Mouse (Mus musculus): Measurements from ENCODE around the gene Slc25a26. TPM values are rescaled to one million over a fixed set of nuclear protein-coding genes. Genes with fewer than 3 reads are reported as not detected.

Gene Slc25a26
- polyA plus RNA-seq, 1 experiment from 2014 or later, result 9.3 TPM

DNA sequence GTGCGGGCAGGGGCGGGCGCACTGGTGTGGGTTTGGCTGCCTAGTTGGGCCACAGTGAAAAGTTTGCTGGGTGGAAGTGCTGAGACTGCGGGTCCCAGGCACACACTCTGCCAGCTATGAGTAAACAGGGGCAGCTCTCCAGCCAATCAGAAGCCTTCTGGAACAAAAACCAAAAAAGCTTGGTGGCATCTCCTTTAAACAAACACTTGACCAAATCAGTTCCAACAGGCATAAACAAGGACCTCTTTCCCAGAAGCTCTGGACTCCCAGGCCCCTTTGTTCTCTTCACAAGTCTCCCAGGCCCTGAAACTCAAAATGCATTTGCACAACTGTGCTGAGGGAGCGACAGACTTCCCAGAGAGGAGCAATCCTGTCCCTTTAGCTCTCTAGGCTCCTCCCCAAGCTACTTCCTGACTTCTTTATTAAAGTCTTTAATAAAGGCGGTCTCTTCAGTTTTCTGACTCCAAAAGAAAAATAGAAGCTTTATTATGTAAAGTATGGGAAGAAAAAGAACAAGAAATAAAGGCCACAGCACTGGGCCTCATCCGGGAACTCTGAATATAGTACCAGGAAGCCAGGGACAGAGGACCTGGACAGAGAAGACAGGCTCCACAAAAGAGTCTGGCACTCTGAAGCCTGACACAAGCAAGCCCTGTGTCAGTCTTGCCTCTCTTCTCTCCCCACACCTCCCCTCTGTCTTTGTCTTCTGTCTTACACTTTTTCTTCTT, 131.1 kb downstream of the Slc25a26 start:
- H3K4me1 ChIP-seq (replicated peaks; ENCODE audit: control insufficient read depth, insufficient read depth, low read length), result peaks cover 13% of the 10 kb centered on the region

GRCm38 (mm10) chr6:94631779-94632082, 131.6 kb downstream of the Slc25a26 start:
- H3K27ac ChIP-seq (ENCODE audit: low read depth, low read length), result peak overlapping the region; percentile 86
- peak; percentile 53 for ATAC-seq (ENCODE audit: low FRiP score)
- H3K9ac ChIP-seq (ENCODE audit: low read depth, low read length), result no peak overlapping the region

More for the DNA sequence above, 131.1 kb downstream of the Slc25a26 start:
- no peaks in the 10 kb centered on the region for H3K27me3 ChIP-seq (ENCODE audit: control insufficient read depth, insufficient read depth, low read length)
- ATAC-seq (ENCODE audit: low FRiP score) (peak; percentile 87), DNase-seq (ENCODE audit: low spot score) (peak; percentile 48)
- H3K9me3 ChIP-seq (ENCODE audit: control insufficient read depth, low read length), result no peaks in the 10 kb centered on the region
- peak overlapping the region; percentile 86 for H3K27ac ChIP-seq (ENCODE audit: low read depth, low read length)
- H3K4me2 ChIP-seq (replicated peaks; ENCODE audit: low read depth, low read length), result no peak overlapping the region
- H3K36me3 ChIP-seq (ENCODE audit: control insufficient read depth, insufficient read depth, low read length), result no peaks in the 10 kb centered on the region
- H3K9ac ChIP-seq (ENCODE audit: low read depth, low read length), result no peak overlapping the region
- H3K4me3 ChIP-seq (ENCODE audit: low read depth, low read length), result no peak overlapping the region
- 48% methylated on average over 7 of the region's 7 CpGs for WGBS

DNA sequence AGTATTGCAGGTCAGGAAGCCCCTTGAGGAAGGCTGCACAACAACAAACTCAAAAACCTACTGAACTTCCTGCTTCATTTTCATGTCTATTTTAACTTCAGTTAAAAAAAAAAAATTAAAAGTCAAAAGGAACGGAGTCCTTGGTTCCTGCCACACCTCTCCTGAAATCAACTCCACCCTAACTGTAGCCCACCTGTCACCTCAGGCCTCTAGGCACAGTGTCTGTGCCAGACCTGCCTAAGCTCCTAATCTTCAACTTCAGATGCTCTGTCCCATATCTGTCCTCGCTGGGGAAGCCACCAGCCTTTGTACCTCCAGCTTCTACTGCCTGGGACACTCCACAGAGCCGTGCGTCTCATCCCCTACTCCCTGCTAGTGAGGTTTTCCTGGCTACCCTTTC, 134.1 kb downstream of the Slc25a26 start:
- WGBS, result 90% methylated on average over 4 of the region's 4 CpGs
- H3K9me3 ChIP-seq (ENCODE audit: control insufficient read depth, low read length), result no peaks in the 10 kb centered on the region
- no peak overlapping the region for H3K4me2 ChIP-seq (replicated peaks; ENCODE audit: low read depth, low read length)
- H3K9ac ChIP-seq (ENCODE audit: low read depth, low read length), result no peak overlapping the region
- ATAC-seq (ENCODE audit: low FRiP score), result no peak
- no peak overlapping the region for H3K4me3 ChIP-seq (ENCODE audit: low read depth, low read length)
- no peak for DNase-seq (ENCODE audit: low spot score)
- no peak overlapping the region for H3K27ac ChIP-seq (ENCODE audit: low read depth, low read length)
- H3K36me3 ChIP-seq (ENCODE audit: control insufficient read depth, insufficient read depth, low read length), result no peaks in the 10 kb centered on the region
- H3K4me1 ChIP-seq (replicated peaks; ENCODE audit: control insufficient read depth, insufficient read depth, low read length), result peaks cover 7% of the 10 kb centered on the region
- no peaks in the 10 kb centered on the region for H3K27me3 ChIP-seq (ENCODE audit: control insufficient read depth, insufficient read depth, low read length)

More at GRCm38 (mm10) chr6:94631779-94632082, 131.6 kb downstream of the Slc25a26 start:
- H3K4me3 ChIP-seq (ENCODE audit: low read depth, low read length), result no peak overlapping the region
- no peaks in the 10 kb centered on the region for H3K27me3 ChIP-seq (ENCODE audit: control insufficient read depth, insufficient read depth, low read length)
- H3K4me2 ChIP-seq (replicated peaks; ENCODE audit: low read depth, low read length), result no peak overlapping the region
- peaks cover 13% of the 10 kb centered on the region for H3K4me1 ChIP-seq (replicated peaks; ENCODE audit: control insufficient read depth, insufficient read depth, low read length)
- no peak for DNase-seq (ENCODE audit: low spot score)
- H3K36me3 ChIP-seq (ENCODE audit: control insufficient read depth, insufficient read depth, low read length), result no peaks in the 10 kb centered on the region
- WGBS, result 51% methylated on average over 6 of the region's 6 CpGs
- H3K9me3 ChIP-seq (ENCODE audit: control insufficient read depth, low read length), result no peaks in the 10 kb centered on the region

DNA sequence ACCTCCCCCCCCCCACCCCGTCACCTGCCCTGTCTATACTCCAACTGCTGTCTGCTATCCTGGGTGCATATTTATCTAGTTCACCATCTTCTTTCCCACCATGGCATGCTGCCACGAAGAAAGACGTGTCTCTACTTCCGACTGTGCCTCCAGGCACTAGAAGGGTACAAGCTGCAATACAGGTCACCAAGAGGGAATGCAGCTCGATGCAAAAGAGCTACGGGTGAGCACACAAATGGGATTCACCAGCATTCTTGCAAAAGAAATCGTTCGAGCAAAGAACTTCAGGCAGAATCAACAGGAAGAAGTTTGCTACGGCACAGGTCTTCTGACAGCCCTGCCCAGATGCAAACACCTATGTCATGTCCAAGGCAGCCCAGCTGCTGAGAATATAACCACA, 134.6 kb downstream of the Slc25a26 start:
- no peak for ATAC-seq (ENCODE audit: low FRiP score)

DNA sequence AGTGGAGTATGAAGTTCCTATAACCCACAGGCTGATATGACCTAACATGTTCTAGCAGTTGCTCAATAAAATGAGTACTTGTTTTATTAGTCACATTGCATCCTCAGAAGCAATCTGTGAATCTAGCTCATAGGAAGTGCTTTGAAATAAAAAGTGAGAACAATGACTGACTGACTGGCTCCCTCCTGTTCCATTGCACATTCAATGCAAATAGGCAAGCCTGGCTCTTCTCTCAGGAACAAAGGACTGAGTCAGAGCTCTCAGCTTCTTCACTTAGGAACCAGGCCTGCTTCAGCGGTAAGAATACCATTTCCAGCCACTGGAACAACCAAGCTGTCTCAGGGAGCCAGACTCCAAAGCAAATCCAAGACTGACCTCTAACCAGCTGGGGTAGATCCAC, 135.2 kb downstream of the Slc25a26 start:
- Histone ChIP-seq H3K27me3 (ENCODE audit: control insufficient read depth, insufficient read depth, low read length) (no peaks in the 10 kb centered on the region), H3K9me3 (ENCODE audit: control insufficient read depth, low read length) (no peaks in the 10 kb centered on the region), H3K4me3 (ENCODE audit: low read depth, low read length) (no peak overlapping the region), H3K36me3 (ENCODE audit: control insufficient read depth, insufficient read depth, low read length) (no peaks in the 10 kb centered on the region), H3K4me1 (replicated peaks; ENCODE audit: control insufficient read depth, insufficient read depth, low read length) (peaks cover 7% of the 10 kb centered on the region), H3K4me2 (replicated peaks; ENCODE audit: low read depth, low read length) (no peak overlapping the region), H3K9ac (ENCODE audit: low read depth, low read length) (no peak overlapping the region), H3K27ac (ENCODE audit: low read depth, low read length) (no peak overlapping the region)
- DNase-seq (ENCODE audit: low spot score) (peak; percentile 22), ATAC-seq (ENCODE audit: low FRiP score) (no peak)
- 29% methylated on average over 1 of the region's 1 CpGs for WGBS

More for the DNA sequence above, 134.6 kb downstream of the Slc25a26 start:
- no peak for DNase-seq (ENCODE audit: low spot score)
- no peaks in the 10 kb centered on the region for H3K36me3 ChIP-seq (ENCODE audit: control insufficient read depth, insufficient read depth, low read length)
- no peak overlapping the region for H3K9ac ChIP-seq (ENCODE audit: low read depth, low read length)
- H3K4me2 ChIP-seq (replicated peaks; ENCODE audit: low read depth, low read length), result no peak overlapping the region
- peaks cover 7% of the 10 kb centered on the region for H3K4me1 ChIP-seq (replicated peaks; ENCODE audit: control insufficient read depth, insufficient read depth, low read length)
- WGBS, result 72% methylated on average over 9 of the region's 9 CpGs
- no peaks in the 10 kb centered on the region for H3K27me3 ChIP-seq (ENCODE audit: control insufficient read depth, insufficient read depth, low read length)
- no peak overlapping the region for H3K4me3 ChIP-seq (ENCODE audit: low read depth, low read length)
- H3K9me3 ChIP-seq (ENCODE audit: control insufficient read depth, low read length), result no peaks in the 10 kb centered on the region
- no peak overlapping the region for H3K27ac ChIP-seq (ENCODE audit: low read depth, low read length)

GRCm38 (mm10) chr6:94637024-94637434, 136.9 kb downstream of the Slc25a26 start:
- Histone ChIP-seq H3K27ac (ENCODE audit: low read depth, low read length) (no peak overlapping the region), H3K4me3 (ENCODE audit: low read depth, low read length) (no peak overlapping the region), H3K36me3 (ENCODE audit: control insufficient read depth, insufficient read depth, low read length) (no peaks in the 10 kb centered on the region), H3K4me2 (replicated peaks; ENCODE audit: low read depth, low read length) (no peak overlapping the region), H3K9ac (ENCODE audit: low read depth, low read length) (no peak overlapping the region), H3K27me3 (ENCODE audit: control insufficient read depth, insufficient read depth, low read length) (no peaks in the 10 kb centered on the region), H3K9me3 (ENCODE audit: control insufficient read depth, low read length) (no peaks in the 10 kb centered on the region), H3K4me1 (replicated peaks; ENCODE audit: control insufficient read depth, insufficient read depth, low read length) (peaks cover 2% of the 10 kb centered on the region; the same call in 1 of the 2 replicates)
- ATAC-seq (ENCODE audit: low FRiP score) (no peak), DNase-seq (ENCODE audit: low spot score) (no peak)
- 68% methylated on average over 5 of the region's 5 CpGs for WGBS

- ATAC-seq (ENCODE audit: low FRiP score) (no peak), DNase-seq (ENCODE audit: low spot score) (peak; percentile 44)
- H3K4me2 ChIP-seq (replicated peaks; ENCODE audit: low read depth, low read length), result no peak overlapping the region
- H3K4me3 ChIP-seq (ENCODE audit: low read depth, low read length), result no peak overlapping the region
- H3K4me1 ChIP-seq (replicated peaks; ENCODE audit: control insufficient read depth, insufficient read depth, low read length), result no peaks in the 10 kb centered on the region
- no peaks in the 10 kb centered on the region for H3K36me3 ChIP-seq (ENCODE audit: control insufficient read depth, insufficient read depth, low read length)
- H3K27ac ChIP-seq (ENCODE audit: low read depth, low read length), result no peak overlapping the region
- H3K27me3 ChIP-seq (ENCODE audit: control insufficient read depth, insufficient read depth, low read length), result no peaks in the 10 kb centered on the region
- H3K9ac ChIP-seq (ENCODE audit: low read depth, low read length), result no peak overlapping the region
- H3K9me3 ChIP-seq (ENCODE audit: control insufficient read depth, low read length), result no peaks in the 10 kb centered on the region
- 50% methylated on average over 7 of the region's 7 CpGs for WGBS
Observed at GRCm38 (mm10) chr6:94640297-94640696, 140.2 kb downstream of the Slc25a26 start.

- no peak overlapping the region for H3K9ac ChIP-seq (ENCODE audit: low read depth, low read length)
- H3K27ac ChIP-seq (ENCODE audit: low read depth, low read length), result no peak overlapping the region
- no peaks in the 10 kb centered on the region for H3K4me1 ChIP-seq (replicated peaks; ENCODE audit: control insufficient read depth, insufficient read depth, low read length)
- ATAC-seq (ENCODE audit: low FRiP score), result no peak
- H3K27me3 ChIP-seq (ENCODE audit: control insufficient read depth, insufficient read depth, low read length), result no peaks in the 10 kb centered on the region
- no peak overlapping the region for H3K4me3 ChIP-seq (ENCODE audit: low read depth, low read length)
- no peaks in the 10 kb centered on the region for H3K9me3 ChIP-seq (ENCODE audit: control insufficient read depth, low read length)
- DNase-seq (ENCODE audit: low spot score), result no peak
- 89% methylated on average over 1 of the region's 1 CpGs for WGBS
- H3K36me3 ChIP-seq (ENCODE audit: control insufficient read depth, insufficient read depth, low read length), result no peaks in the 10 kb centered on the region
- no peak overlapping the region for H3K4me2 ChIP-seq (replicated peaks; ENCODE audit: low read depth, low read length)
Observed at GRCm38 (mm10) chr6:94642048-94642447, 141.9 kb downstream of the Slc25a26 start.

DNA sequence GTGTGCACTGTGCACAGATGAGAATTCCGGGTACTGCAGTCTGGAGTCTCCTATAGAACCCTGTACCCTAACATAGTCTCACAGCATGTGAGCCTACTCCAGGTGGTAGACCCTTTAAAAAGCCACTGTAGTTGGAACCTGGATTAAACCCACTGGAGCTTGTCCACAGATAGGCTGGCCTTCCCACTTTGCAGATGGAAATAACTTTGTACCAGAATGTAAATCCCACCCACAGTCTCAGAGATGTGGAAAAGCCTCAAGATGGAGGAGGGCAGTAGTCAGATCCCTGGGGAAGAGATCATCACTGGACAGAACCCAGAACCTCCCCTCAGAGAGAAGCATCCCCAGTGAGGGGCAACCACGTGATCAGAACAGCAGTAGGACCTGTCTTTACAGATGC, 143.9 kb downstream of the Slc25a26 start:
- ATAC-seq (ENCODE audit: low FRiP score) (no peak), DNase-seq (ENCODE audit: low spot score) (no peak)
- Histone ChIP-seq H3K4me3 (ENCODE audit: low read depth, low read length) (no peak overlapping the region), H3K9me3 (ENCODE audit: control insufficient read depth, low read length) (no peaks in the 10 kb centered on the region), H3K27ac (ENCODE audit: low read depth, low read length) (no peak overlapping the region), H3K36me3 (ENCODE audit: control insufficient read depth, insufficient read depth, low read length) (no peaks in the 10 kb centered on the region), H3K4me1 (replicated peaks; ENCODE audit: control insufficient read depth, insufficient read depth, low read length) (peaks cover 5% of the 10 kb centered on the region), H3K9ac (ENCODE audit: low read depth, low read length) (no peak overlapping the region), H3K27me3 (ENCODE audit: control insufficient read depth, insufficient read depth, low read length) (no peaks in the 10 kb centered on the region), H3K4me2 (replicated peaks; ENCODE audit: low read depth, low read length) (no peak overlapping the region)
- WGBS, result 86% methylated on average over 2 of the region's 2 CpGs

All from hindbrain, embryonic 11.5 days (tissue).